Mouse (Mus musculus): ENCODE results near the gene Abcc9. TPM values are rescaled to one million over a fixed set of nuclear protein-coding genes. Genes with fewer than 3 reads are reported as not detected.

The Abcc9 gene
- polyA plus RNA-seq (2012; rRNA removed): 5.7 and 6.5 TPM in 2 replicates

DNA sequence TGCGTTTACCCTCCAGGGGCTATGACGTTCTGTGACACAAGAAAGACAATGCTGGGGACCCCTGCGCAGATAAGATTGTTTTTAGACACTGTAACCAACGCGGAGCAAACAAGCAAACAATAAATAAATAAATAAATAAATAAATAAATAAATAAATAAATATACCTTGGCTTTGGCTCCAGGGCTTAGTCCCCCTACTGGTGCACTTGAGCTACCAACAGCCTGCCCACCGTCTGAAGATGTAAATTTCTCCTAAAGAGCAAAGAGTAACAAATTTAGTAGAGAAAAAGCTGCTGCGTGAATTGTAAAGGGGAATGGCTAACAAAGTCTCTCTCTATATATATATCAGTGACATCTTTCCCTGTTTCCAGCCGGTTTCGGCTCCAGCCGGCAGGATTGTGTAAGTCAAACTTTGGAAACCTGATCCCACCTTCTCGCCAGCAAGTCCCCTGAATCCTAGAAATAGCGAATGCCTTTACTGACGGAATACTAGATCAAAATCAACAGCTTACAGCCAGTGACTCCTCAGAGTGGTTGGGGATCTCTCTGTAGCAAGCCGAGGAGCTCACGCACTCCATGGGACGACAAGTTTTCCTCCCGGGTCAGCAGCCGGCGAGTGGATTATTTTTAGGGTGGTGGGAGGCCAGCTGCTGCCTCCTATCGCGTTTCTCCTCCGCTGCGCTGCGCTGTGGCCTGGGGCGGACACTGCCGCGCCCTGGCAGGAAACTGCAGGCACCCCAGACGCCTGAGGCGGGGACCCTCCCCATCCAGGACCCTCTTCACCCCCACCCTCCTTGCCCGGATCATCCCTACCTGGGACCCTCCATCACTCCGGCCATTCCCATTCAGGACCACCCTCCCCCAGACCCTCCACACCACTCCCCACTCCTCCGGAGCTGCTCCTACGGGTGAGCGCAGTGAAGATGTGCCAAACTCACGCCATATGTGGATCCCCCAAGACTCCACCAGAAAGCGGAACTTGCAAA, at the start of gene Abcc9:
Gene Abcc9, minus strand, starts transcription at position 664 of the 986 bp plus-strand sequence.

GRCm38 (mm10) chr6:142571055-142571618, 131.0 kb downstream of the Abcc9 start, which contains the start of gene Kcnj8:
Gene Kcnj8 (minus strand): TSS chr6:142571614.

Other genes with a start within 250 kb of the Abcc9 start
- not detected in 2 replicates for gene Gys2, start 229.2 kb downstream of the Abcc9 start, polyA plus RNA-seq (2012; rRNA removed)
- gene Ldhb, start 194.4 kb downstream of the Abcc9 start, polyA plus RNA-seq (2012; rRNA removed): 361 and 427 TPM in 2 replicates
- 9.1 and 9.5 TPM in 2 replicates for gene Kcnj8, start 130.7 kb downstream of the Abcc9 start, polyA plus RNA-seq (2012; rRNA removed)
- 115 and 116 TPM in 2 replicates for gene Cmas, start 54.4 kb upstream of the Abcc9 start, polyA plus RNA-seq (2012; rRNA removed)
- gene Sult6b2, start 102.2 kb upstream of the Abcc9 start, polyA plus RNA-seq (2012; rRNA removed): 0.24 and 0.26 TPM in 2 replicates

Measured in central nervous system, embryonic 14 days (tissue).